Mouse (Mus musculus) mesoderm, embryonic 11.5 days (tissue): ENCODE measurements around the gene Ube2e3.
A peak's percentile ranks its signal among the peaks of the same experiment; 100 is the strongest.

Experiments
- DNase-seq: peaks from one replicate; pipeline ENCODE4 v3.0.0-alpha.2; 2012; ENCODE audit warnings: low read depth, low spot score

The Ube2e3 gene

GRCm38 (mm10) chr2:78882743-78883433 lies 15.0 kb downstream of the Ube2e3 start:
- no peak for DNase-seq

- DNase-seq: no peak
Measured at GRCm38 (mm10) chr2:78886446-78886845, 18.5 kb downstream of the Ube2e3 start.

GRCm38 (mm10) chr2:78888190-78888589 lies 20.3 kb downstream of the Ube2e3 start:
- DNase-seq: no peak

- DNase-seq: no peak
Measured at GRCm38 (mm10) chr2:78895216-78895615, 27.3 kb downstream of the Ube2e3 start.

- DNase-seq: no peak
Measured at GRCm38 (mm10) chr2:78905916-78906315, 38.0 kb downstream of the Ube2e3 start.

- DNase-seq: no peak
Measured at GRCm38 (mm10) chr2:78911516-78911915, 43.6 kb downstream of the Ube2e3 start.

- DNase-seq: no peak
Measured at GRCm38 (mm10) chr2:78914861-78915260, 46.9 kb downstream of the Ube2e3 start.

GRCm38 (mm10) chr2:78922980-78923674 lies 55.2 kb downstream of the Ube2e3 start:
- DNase-seq: no peak

GRCm38 (mm10) chr2:78925807-78926206 lies 57.9 kb downstream of the Ube2e3 start:
- DNase-seq: no peak

GRCm38 (mm10) chr2:78927625-78928024 lies 59.7 kb downstream of the Ube2e3 start:
- no peak for DNase-seq

GRCm38 (mm10) chr2:78928080-78928479 lies 60.2 kb downstream of the Ube2e3 start:
- no peak for DNase-seq

- DNase-seq: peak; percentile 37
Measured at GRCm38 (mm10) chr2:78931358-78931757, 63.4 kb downstream of the Ube2e3 start.

- no peak for DNase-seq
Measured at GRCm38 (mm10) chr2:78959451-78959850, 91.5 kb downstream of the Ube2e3 start.

GRCm38 (mm10) chr2:78960288-78960687 lies 92.4 kb downstream of the Ube2e3 start:
- no peak for DNase-seq

GRCm38 (mm10) chr2:78961023-78961422 lies 93.1 kb downstream of the Ube2e3 start:
- no peak for DNase-seq

- no peak for DNase-seq
Measured at GRCm38 (mm10) chr2:78961580-78961979, 93.7 kb downstream of the Ube2e3 start.

- DNase-seq: no peak
Measured at GRCm38 (mm10) chr2:78964995-78965394, 97.1 kb downstream of the Ube2e3 start.

- DNase-seq: peak; percentile 46
Measured at GRCm38 (mm10) chr2:78965396-78965795, 97.5 kb downstream of the Ube2e3 start.

GRCm38 (mm10) chr2:78970088-78970487 lies 102.2 kb downstream of the Ube2e3 start:
- DNase-seq: no peak
